Mouse (Mus musculus) fibroblast of lung, adult 2 months (primary cell): ENCODE results near the gene Trim9.

Source experiments
- DNase-seq: peaks from one replicate; pipeline ENCODE4 v3.0.0-alpha.2; 2011; ENCODE audit warnings: low read depth

The Trim9 gene

DNA sequence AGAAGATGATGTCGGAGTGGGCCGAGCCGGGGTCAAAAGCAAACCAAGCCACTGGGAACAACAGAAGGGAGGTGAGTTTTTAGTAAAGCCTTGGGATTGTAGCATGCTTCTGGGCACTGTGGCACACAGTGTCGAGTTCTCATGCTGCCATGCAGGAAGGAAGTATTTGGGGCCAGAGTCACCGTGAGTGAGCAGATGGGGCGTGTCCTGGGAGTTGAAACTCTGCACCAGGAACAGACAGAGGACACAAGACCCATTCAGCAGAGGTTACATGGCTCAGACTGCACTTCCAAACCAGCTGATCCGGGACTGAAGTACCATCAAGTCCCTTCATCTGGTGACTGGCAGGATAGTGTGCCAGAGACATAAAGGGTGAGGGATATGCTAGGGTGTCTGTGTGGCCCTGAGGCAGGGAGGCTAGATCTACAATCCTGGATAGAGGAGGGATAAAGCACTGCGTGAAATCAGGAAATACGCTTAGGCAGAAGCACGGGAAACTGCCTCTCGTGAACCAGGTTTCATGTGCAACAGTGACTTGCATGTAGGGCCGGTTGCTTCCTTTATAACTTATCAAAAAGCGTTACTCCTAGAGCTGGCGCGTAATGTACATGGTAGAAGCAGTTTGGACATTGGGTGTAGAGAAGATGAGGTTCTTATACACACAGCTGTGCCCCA lies 96.1 kb downstream of the Trim9 start:
- no peak for DNase-seq

- no peak for DNase-seq
Measured at GRCm38 (mm10) chr12:70249616-70250157, 97.7 kb downstream of the Trim9 start.

GRCm38 (mm10) chr12:70247683-70248474 lies 99.5 kb downstream of the Trim9 start:
- DNase-seq = no peak

DNA sequence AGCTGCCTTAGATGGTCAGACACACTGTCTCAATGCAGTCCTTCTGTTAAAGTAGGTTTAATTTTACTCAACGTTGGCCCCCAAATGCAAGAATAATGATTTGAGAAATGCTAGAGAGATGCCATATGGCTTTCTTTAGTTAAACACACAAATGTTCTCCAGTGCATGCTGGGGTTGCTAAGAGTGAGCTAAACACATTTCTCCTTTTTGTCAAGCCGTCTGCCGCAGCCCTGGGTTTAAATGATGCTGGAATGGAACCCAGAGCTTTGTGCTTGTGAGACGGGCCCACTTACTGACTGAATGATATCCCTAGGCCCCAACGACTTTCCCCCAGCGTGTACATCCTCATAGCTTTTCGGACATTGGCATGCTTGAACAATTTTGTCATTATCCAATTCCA lies 104.9 kb downstream of the Trim9 start:
- DNase-seq = no peak

- no peak for DNase-seq
Measured at GRCm38 (mm10) chr12:70239741-70240140, 107.7 kb downstream of the Trim9 start.

- no peak for DNase-seq
Measured at GRCm38 (mm10) chr12:70238604-70239003, 108.8 kb downstream of the Trim9 start.

DNA sequence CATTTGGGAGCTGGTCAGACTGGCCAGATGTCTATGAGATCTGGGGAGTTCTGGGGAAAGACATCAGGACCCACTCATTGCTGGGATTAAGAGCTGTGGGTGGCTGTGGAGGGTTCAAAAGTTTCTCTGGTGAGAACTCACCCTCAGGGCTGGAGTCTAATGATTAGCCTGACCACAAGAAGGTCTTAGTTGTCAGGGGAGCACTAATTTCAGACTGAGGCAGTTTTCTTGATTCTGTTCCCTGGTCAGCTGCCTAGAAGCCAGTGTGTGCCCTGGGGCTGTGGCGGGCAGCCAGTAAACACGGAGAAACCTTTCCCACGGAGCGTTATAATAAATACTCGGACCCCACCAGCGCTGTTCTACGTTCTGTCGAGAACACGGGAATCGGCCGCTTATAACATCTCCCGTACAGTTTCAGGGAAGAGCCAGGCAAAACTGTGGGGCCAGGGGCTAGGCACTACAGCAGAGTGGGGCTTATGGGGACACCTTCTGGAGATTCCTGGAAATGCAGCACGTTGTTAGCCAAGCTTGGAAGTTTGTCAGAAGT lies 112.4 kb downstream of the Trim9 start:
- DNase-seq = peak; percentile 44

DNA sequence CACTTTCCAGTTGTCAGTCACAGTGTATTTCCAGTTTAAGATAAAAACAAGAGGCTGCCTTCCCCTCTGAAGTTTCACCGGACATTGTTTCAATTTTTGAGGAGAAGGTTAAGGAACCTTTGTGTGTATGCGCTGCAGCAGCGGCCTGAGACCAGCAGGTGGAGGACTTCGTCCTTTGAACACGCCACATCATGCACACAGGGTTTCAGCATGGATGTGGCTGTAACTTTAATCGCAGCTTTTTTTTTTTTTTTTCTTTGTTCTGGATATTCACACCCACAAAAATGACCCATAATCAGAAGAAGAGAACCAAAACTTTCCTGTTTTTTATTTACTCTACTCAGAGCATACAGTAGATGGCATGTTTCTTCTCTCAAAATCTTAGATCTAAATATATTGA lies 113.0 kb downstream of the Trim9 start:
- peak; percentile 40 for DNase-seq

GRCm38 (mm10) chr12:70233637-70234315 lies 113.6 kb downstream of the Trim9 start:
- DNase-seq = no peak

GRCm38 (mm10) chr12:70232020-70232544 lies 115.3 kb downstream of the Trim9 start:
- no peak for DNase-seq

DNA sequence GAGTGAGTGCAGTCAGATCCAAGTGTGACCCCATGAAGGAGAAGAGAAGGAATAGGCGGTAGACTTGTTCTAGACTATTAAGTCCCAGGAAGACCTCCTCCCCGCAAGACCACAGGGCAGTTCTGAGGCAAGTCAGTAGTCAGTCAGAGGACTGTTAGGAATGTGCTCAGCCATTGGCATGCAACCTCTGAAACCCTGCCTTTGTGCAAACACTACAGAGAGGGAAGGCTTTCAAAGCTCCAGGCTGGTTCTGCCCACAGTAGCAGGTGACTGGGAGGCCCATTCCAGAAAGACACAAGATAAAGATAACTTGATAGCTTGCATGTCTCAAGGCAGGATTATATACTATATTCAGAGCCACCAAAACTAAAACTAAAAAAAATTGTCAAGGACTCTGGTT lies 116.1 kb downstream of the Trim9 start, which contains the start of gene Pygl:
Pygl (minus strand) TSS at position 195 of the 400 bp plus-strand sequence.
- no peak for DNase-seq

- no peak for DNase-seq
Measured at GRCm38 (mm10) chr12:70228155-70228554, 119.3 kb downstream of the Trim9 start.

DNA sequence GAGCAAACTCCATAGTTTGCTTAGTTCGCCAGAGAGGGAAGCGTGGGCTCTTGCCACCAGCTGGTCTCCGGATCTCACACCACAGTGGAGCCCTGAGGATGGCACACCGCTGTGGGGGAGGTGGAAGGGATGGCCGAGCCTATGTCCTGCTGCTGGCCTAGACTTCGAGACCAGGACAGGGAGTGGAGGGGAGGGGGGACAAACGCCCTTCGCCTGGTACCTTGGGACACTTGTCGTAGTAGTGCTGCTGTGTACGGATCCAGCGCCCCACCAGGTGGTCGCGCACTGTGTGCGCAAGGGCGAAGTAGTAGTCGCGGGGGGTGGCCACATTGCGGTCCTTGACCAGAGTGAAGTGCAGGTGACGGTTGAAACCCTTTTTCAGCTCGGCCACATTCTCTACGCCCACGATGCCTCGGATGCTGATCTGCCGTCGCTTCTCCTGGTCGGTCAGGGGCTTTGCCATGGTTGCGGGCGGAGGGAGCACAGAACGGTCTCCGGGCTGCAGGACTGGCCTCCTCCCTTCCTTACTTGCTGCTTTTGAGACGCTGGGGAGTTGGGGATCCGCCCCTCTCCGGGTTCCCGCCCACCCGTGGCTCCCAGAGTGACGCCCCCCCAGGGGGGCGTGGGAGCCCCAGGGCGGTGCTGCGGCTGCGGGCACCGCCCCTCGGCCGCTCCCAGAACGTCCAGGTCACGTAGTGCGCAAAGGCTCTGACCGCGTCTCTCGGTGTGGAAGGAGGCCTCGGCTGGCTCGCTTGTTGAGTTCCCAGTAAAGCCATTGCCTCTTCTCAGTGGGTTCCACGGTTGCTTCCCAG lies 120.1 kb downstream of the Trim9 start:
- DNase-seq = peak; percentile 36

DNA sequence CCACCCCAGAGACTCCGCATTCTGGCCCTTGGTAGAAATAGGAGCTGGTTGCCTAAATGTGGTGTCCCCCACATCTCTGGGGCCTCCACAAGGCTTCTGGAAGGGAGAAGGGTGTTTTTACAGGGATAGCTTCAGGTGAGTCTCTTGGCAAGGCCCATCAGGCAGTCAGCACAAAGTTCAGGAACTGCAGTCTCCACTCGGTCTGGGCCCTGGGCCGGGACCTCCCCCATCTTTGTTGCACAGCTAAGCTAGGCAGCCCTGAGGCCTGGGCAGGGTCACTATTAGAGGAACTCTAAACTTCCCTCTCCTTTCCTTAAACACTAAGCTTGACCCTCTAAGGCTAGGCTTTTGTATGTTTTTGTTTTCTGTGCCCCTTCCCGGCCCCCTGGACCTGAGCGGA lies 120.8 kb downstream of the Trim9 start:
- DNase-seq = no peak

DNA sequence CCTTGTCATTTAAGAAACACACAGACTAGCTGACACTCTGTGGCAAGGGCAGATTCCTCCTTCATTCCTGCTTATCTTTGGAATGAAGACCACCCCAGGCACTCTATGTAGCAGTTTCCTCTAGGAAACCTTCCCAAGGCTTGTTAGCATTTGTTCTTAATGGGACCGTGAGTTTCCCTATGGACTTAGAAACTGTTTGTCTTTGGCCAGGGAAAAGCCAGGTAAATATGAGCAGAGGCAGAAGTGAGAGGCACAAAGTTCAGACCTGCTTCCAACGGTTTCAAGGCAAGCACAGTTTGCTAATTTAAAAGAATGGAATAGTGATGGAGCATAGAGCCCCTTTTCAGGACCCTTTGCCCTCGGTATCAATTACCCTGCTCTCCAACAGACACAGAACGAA lies 124.1 kb downstream of the Trim9 start:
- no peak for DNase-seq

- no peak for DNase-seq
Measured at GRCm38 (mm10) chr12:70221425-70221824, 126.0 kb downstream of the Trim9 start.

- DNase-seq = no peak
Measured at GRCm38 (mm10) chr12:70218795-70219540, 128.4 kb downstream of the Trim9 start.

DNA sequence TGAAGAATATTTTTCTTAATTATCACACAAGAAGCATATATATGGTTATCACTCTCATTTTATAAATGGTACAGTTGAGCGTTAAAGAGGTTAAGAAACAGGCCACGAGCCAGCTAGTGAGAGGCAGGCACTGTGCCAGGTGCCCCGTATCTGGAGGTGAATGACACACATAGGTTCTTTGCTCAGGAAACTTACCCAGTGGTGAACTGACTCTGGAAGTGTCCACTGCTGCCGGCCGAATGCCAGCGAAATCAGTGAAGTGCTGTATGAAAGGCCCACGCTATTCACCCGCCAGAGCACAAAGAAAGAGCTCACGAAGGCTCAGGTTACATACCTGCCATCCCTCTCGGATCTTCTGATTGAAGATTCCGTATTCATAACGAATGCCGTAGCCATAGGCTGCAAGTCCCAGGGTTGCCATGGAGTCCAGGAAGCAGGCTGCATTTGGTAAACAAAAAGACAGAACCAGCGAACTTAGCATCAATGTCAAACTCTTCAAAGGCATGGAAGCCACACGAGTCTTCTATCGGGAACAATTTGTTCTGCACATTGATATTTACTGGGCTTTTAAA lies 131.1 kb downstream of the Trim9 start:
- no peak for DNase-seq

- no peak for DNase-seq
Measured at GRCm38 (mm10) chr12:70214281-70214680, 133.1 kb downstream of the Trim9 start.

DNA sequence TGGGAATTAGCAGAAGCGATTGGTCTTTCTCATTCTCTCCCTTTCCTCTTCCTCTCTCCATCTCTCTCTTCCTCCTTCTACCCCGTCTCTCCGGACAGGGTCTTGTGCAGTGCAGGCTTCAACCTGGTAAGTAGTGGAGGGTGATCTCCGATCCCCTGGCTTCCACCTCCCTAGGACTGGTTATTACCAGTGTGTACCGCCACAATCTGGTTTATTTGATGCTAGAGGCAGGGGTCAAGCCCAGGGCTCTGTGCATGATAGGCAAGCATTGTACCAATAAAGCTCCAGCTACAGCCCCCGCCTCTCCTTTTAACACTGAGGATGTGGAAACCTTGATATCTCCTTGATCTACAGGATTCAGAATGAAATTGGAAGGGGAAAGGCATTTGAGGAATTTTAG lies 133.8 kb downstream of the Trim9 start:
- DNase-seq = no peak
